Comparison of ENCODE assay signal across 22 mouse cellular contexts in the genomic region with DNA sequence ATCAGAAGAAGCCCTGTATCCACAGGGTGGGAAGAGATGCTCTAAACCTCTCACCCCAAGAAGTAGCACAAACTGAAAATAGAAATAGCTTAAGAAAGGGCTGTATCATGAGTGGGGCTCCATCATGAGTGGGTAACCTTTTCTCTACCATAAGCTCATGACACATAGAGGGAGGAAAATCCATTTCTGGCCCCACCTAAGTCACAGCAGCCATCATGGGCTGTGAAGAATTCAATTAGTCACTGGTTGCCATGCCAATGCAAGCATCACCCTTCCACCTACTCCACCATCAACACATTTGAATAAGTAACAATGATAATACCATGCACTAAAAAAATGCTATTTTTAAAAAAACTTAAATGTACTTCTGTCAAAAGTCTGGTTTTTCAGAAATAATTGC.
DNase-seq lines count a peak whose midpoint lies in the region; ATAC-seq and TF ChIP-seq lines count a peak whose summit lies in the region.
"Had no signal": no experiment of that assay in that cellular context is flagged by ENCODE, and none has a peak within 500 bp of the region (broad histone marks: within the 10 kb centered on the region; RNA-seq: fewer than 3 reads in every experiment).

No protein-coding gene starts in this region.

- no peaks in the 10 kb centered on the region for H3K27me3 ChIP-seq in hindbrain, embryonic 14.5 days (ENCODE audit: control insufficient read depth, insufficient read depth, low read length)
- H3K27me3 ChIP-seq: heart, embryonic 12.5 days; hindbrain, embryonic 13.5 days; midbrain, embryonic 15.5 days had no signal

- no peak overlapping the region for H3K4me3 ChIP-seq in olfactory bulb, adult 2 months (ENCODE audit: insufficient read depth, low read depth, low read length)
- no peak overlapping the region for H3K4me3 ChIP-seq in hindbrain, embryonic 14.5 days (replicated peaks; ENCODE audit: low read length)
- H3K4me3 ChIP-seq: heart, embryonic 12.5 days; hindbrain, embryonic 13.5 days; limb, embryonic 10.5 days; midbrain, embryonic 15.5 days; myocyte had no signal

- H3K9me3 ChIP-seq in hindbrain, embryonic 14.5 days (ENCODE audit: control insufficient read depth, low read length): no peaks in the 10 kb centered on the region
- H3K9me3 ChIP-seq: heart, embryonic 12.5 days; hindbrain, embryonic 13.5 days; limb, embryonic 10.5 days; midbrain, embryonic 15.5 days had no signal

- TF ChIP-seq POLR2A in olfactory bulb, adult 2 months (IDR thresholded peaks at IDR 0.05; ENCODE audit: insufficient read depth, low read depth, low read length): no peak

- H3K9ac ChIP-seq in hindbrain, embryonic 14.5 days: no peak overlapping the region
- H3K9ac ChIP-seq: heart, embryonic 12.5 days; hindbrain, embryonic 13.5 days; midbrain, embryonic 15.5 days had no signal

- no peak overlapping the region for H3K4me2 ChIP-seq in hindbrain, embryonic 14.5 days (replicated peaks)
- H3K4me2 ChIP-seq: heart, embryonic 12.5 days; hindbrain, embryonic 13.5 days; midbrain, embryonic 15.5 days had no signal

- DNase-seq in layer of hippocampus, adult 9-11 months: peak; percentile 74
- no peak for DNase-seq in layer of hippocampus, postnatal 25 days (ENCODE audit: extremely low spot score in 1 of 2, low spot score in 1 of 2)
- DNase-seq in frontal cortex, postnatal 10 days (ENCODE audit: low spot score in 2 of 2): peak; percentile 36 to 57
- DNase-seq in hindbrain, embryonic 14.5 days (ENCODE audit: low spot score): no peak
- no peak for DNase-seq in cerebellum, postnatal 10 days
- DNase-seq in adrenal gland, adult (ENCODE audit: inconsistent age in 2 of 2, low spot score in 1 of 2): no peak
- DNase-seq: B cell, adult 2 months; cerebellum, adult 9-10 months; gastrocnemius, postnatal 10 days; kidney, adult 9 months; kidney, postnatal 36 days; lung, adult 18-20 months; lung, postnatal 14 days; thymus, adult 18-20 months; thymus, postnatal 4 days had no signal

- TF ChIP-seq CTCF in olfactory bulb, adult 2 months (IDR thresholded peaks at IDR 0.05; ENCODE audit: insufficient read depth, low read depth, low read length): no peak

- 0 out of 2 replicates have a peak overlapping the region, but pooled peaks have one; percentile 4 for H3K27ac ChIP-seq in olfactory bulb, adult 2 months (ENCODE audit: insufficient read depth, low read depth, low read length)
- H3K27ac ChIP-seq in hindbrain, embryonic 14.5 days: no peak overlapping the region
- H3K27ac ChIP-seq: hindbrain, embryonic 13.5 days; limb, embryonic 10.5 days; midbrain, embryonic 15.5 days had no signal

- H3K36me3 ChIP-seq in hindbrain, embryonic 14.5 days (replicated peaks; ENCODE audit: control insufficient read depth, insufficient read depth): no peaks in the 10 kb centered on the region
- H3K36me3 ChIP-seq: heart, embryonic 12.5 days; hindbrain, embryonic 13.5 days; limb, embryonic 10.5 days; midbrain, embryonic 15.5 days had no signal

- H3K4me1 ChIP-seq in olfactory bulb, adult 2 months (ENCODE audit: control insufficient read depth, insufficient read depth, low read length): peaks cover 28% of the 10 kb centered on the region
- H3K4me1 ChIP-seq in hindbrain, embryonic 14.5 days (replicated peaks; ENCODE audit: control insufficient read depth, insufficient read depth, low read length): no peaks in the 10 kb centered on the region

- no peak for ATAC-seq in hindbrain, embryonic 14.5 days (ENCODE audit: low FRiP score)
- ATAC-seq: forebrain, embryonic 16.5 days; midbrain, embryonic 15.5 days had no signal

Comparison
In these comparisons a context has a peak if more than half of its experiments do, and no peak if none do; other contexts are left out.
1. DNase-seq: peak in layer of hippocampus, adult 9-11 months (single experiment) and frontal cortex, postnatal 10 days (2 of 2); none in layer of hippocampus, postnatal 25 days (0 of 2), hindbrain, embryonic 14.5 days (single experiment), cerebellum, postnatal 10 days (0 of 2) and adrenal gland, adult (0 of 2).